Mouse (Mus musculus) heart, postnatal 0 days (tissue): Measurements from ENCODE around the gene Fam241a.

Experiments
- CTCF ChIP-seq: IDR thresholded peaks from 2 replicates; pipeline ENCODE4 v1.5.1; 2016; ENCODE audit warnings: antibody characterized with exemption, control low read depth, low read depth
- EP300 ChIP-seq: IDR thresholded peaks from 2 replicates; pipeline ENCODE4 v1.6.1; 2016; ENCODE audit warnings: antibody characterized with exemption, low read depth

DNA sequence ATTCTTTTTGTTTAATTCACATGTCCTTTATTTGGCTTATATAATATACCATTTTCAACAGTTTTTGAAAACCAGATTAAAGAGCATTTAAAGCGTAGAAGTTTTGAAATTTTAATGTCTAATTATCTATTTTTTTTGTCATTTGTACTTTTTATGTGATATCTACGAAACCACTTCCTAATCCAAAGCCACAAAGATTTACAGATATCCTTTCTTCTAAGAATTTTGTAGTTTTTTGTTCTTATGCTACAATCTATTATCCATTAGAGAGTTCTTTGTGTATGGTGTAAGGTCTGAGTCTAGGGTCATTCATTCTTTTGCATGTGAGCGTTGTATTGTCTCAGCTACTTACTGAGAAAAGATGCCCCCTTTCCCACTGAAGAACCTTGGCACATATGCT, 21.4 kb upstream of the Fam241a start:
- TF ChIP-seq CTCF (no peak), EP300 (no peak)
